Mouse (Mus musculus): ENCODE measurements around the gene Rbl1. TPM values are rescaled to one million over a fixed set of nuclear protein-coding genes. Genes with fewer than 3 reads are reported as not detected.

Rbl1 gene
- polyA plus RNA-seq, 1 experiment from 2014 or later: 15.6 TPM

GRCm38 (mm10) chr2:157190651-157191050 lies 13.7 kb downstream of the Rbl1 start:
- ATAC-seq (replicated peaks; ENCODE audit: low FRiP score, low read depth): no peak

GRCm38 (mm10) chr2:157187223-157187622 lies 17.1 kb downstream of the Rbl1 start:
- H3K9me3 ChIP-seq (replicated peaks; ENCODE audit: low read length): no peaks in the 10 kb centered on the region
- no peaks in the 10 kb centered on the region for H3K27me3 ChIP-seq (ENCODE audit: insufficient read depth, low read length)
- 88% methylated on average over 4 of the region's 4 CpGs for WGBS
- H3K36me3 ChIP-seq (ENCODE audit: insufficient read depth, low read length): peaks cover 37% of the 10 kb centered on the region
- ATAC-seq (replicated peaks; ENCODE audit: low FRiP score, low read depth) (no peak), DNase-seq (ENCODE audit: low spot score) (no peak)
- no peak overlapping the region for H3K27ac ChIP-seq
- no peak overlapping the region for H3K4me2 ChIP-seq (ENCODE audit: low read length)
- H3K9ac ChIP-seq (ENCODE audit: low read depth, low read length): no peak overlapping the region
- H3K4me3 ChIP-seq (replicated peaks; ENCODE audit: low read depth, low read length): no peak overlapping the region
- TF ChIP-seq CTCF (IDR thresholded peaks at IDR 0.05; ENCODE audit: low read depth): no peak
- no peaks in the 10 kb centered on the region for H3K4me1 ChIP-seq (replicated peaks; ENCODE audit: insufficient read depth, low read length)

More at GRCm38 (mm10) chr2:157190651-157191050, 13.7 kb downstream of the Rbl1 start:
- TF ChIP-seq CTCF (IDR thresholded peaks at IDR 0.05; ENCODE audit: low read depth): no peak
- H3K9ac ChIP-seq (ENCODE audit: low read depth, low read length): no peak overlapping the region
- H3K4me2 ChIP-seq (ENCODE audit: low read length): no peak overlapping the region
- H3K4me1 ChIP-seq (replicated peaks; ENCODE audit: insufficient read depth, low read length): no peaks in the 10 kb centered on the region
- H3K9me3 ChIP-seq (replicated peaks; ENCODE audit: low read length): no peaks in the 10 kb centered on the region
- WGBS: 100% methylated on average over 4 of the region's 4 CpGs
- peaks cover 55% of the 10 kb centered on the region for H3K36me3 ChIP-seq (ENCODE audit: insufficient read depth, low read length)
- no peak overlapping the region for H3K27ac ChIP-seq
- H3K4me3 ChIP-seq (replicated peaks; ENCODE audit: low read depth, low read length): no peak overlapping the region
- DNase-seq (ENCODE audit: low spot score): no peak
- no peaks in the 10 kb centered on the region for H3K27me3 ChIP-seq (ENCODE audit: insufficient read depth, low read length)

- H3K36me3 ChIP-seq (ENCODE audit: insufficient read depth, low read length): peaks cover 32% of the 10 kb centered on the region
- no peak overlapping the region for H3K4me3 ChIP-seq (replicated peaks; ENCODE audit: low read depth, low read length)
- WGBS: 42% methylated on average over 5 of the region's 5 CpGs
- no peak for ATAC-seq (replicated peaks; ENCODE audit: low FRiP score, low read depth)
- H3K4me2 ChIP-seq (ENCODE audit: low read length): no peak overlapping the region
- H3K4me1 ChIP-seq (replicated peaks; ENCODE audit: insufficient read depth, low read length): no peaks in the 10 kb centered on the region
- no peaks in the 10 kb centered on the region for H3K27me3 ChIP-seq (ENCODE audit: insufficient read depth, low read length)
- H3K27ac ChIP-seq: no peak overlapping the region
- H3K9me3 ChIP-seq (replicated peaks; ENCODE audit: low read length): no peaks in the 10 kb centered on the region
- H3K9ac ChIP-seq (ENCODE audit: low read depth, low read length): no peak overlapping the region
- TF ChIP-seq CTCF (IDR thresholded peaks at IDR 0.05; ENCODE audit: low read depth): no peak
- DNase-seq (ENCODE audit: low spot score): no peak
Observed at GRCm38 (mm10) chr2:157186504-157186903, 17.8 kb downstream of the Rbl1 start.

GRCm38 (mm10) chr2:157185022-157185660 lies 19.2 kb downstream of the Rbl1 start:
- no peaks in the 10 kb centered on the region for H3K9me3 ChIP-seq (replicated peaks; ENCODE audit: low read length)
- ATAC-seq (replicated peaks; ENCODE audit: low FRiP score, low read depth) (no peak), DNase-seq (ENCODE audit: low spot score) (no peak)
- no peaks in the 10 kb centered on the region for H3K4me1 ChIP-seq (replicated peaks; ENCODE audit: insufficient read depth, low read length)
- peaks cover 28% of the 10 kb centered on the region for H3K36me3 ChIP-seq (ENCODE audit: insufficient read depth, low read length)
- no peak for TF ChIP-seq CTCF (IDR thresholded peaks at IDR 0.05; ENCODE audit: low read depth)
- H3K27me3 ChIP-seq (ENCODE audit: insufficient read depth, low read length): no peaks in the 10 kb centered on the region
- no peak overlapping the region for H3K27ac ChIP-seq
- H3K9ac ChIP-seq (ENCODE audit: low read depth, low read length): no peak overlapping the region
- no peak overlapping the region for H3K4me3 ChIP-seq (replicated peaks; ENCODE audit: low read depth, low read length)
- no peak overlapping the region for H3K4me2 ChIP-seq (ENCODE audit: low read length)
- WGBS: 93% methylated on average over 13 of the region's 13 CpGs

- WGBS: 78% methylated on average over 6 of the region's 6 CpGs
- TF ChIP-seq CTCF (IDR thresholded peaks at IDR 0.05; ENCODE audit: low read depth): no peak
- no peak overlapping the region for H3K27ac ChIP-seq
- H3K9ac ChIP-seq (ENCODE audit: low read depth, low read length): no peak overlapping the region
- H3K4me3 ChIP-seq (replicated peaks; ENCODE audit: low read depth, low read length): no peak overlapping the region
- H3K9me3 ChIP-seq (replicated peaks; ENCODE audit: low read length): no peaks in the 10 kb centered on the region
- no peaks in the 10 kb centered on the region for H3K27me3 ChIP-seq (ENCODE audit: insufficient read depth, low read length)
- H3K4me1 ChIP-seq (replicated peaks; ENCODE audit: insufficient read depth, low read length): no peaks in the 10 kb centered on the region
- ATAC-seq (replicated peaks; ENCODE audit: low FRiP score, low read depth) (no peak), DNase-seq (ENCODE audit: low spot score) (no peak)
- no peak overlapping the region for H3K4me2 ChIP-seq (ENCODE audit: low read length)
- H3K36me3 ChIP-seq (ENCODE audit: insufficient read depth, low read length): peaks cover 24% of the 10 kb centered on the region
Observed at GRCm38 (mm10) chr2:157178167-157178566, 26.2 kb downstream of the Rbl1 start.

GRCm38 (mm10) chr2:157176248-157176647 lies 28.1 kb downstream of the Rbl1 start:
- no peak for DNase-seq (ENCODE audit: low spot score)
- no peaks in the 10 kb centered on the region for H3K27me3 ChIP-seq (ENCODE audit: insufficient read depth, low read length)
- H3K9me3 ChIP-seq (replicated peaks; ENCODE audit: low read length): no peaks in the 10 kb centered on the region
- H3K4me1 ChIP-seq (replicated peaks; ENCODE audit: insufficient read depth, low read length): no peaks in the 10 kb centered on the region
- no peak overlapping the region for H3K4me2 ChIP-seq (ENCODE audit: low read length)
- no peak overlapping the region for H3K4me3 ChIP-seq (replicated peaks; ENCODE audit: low read depth, low read length)
- peaks cover 29% of the 10 kb centered on the region for H3K36me3 ChIP-seq (ENCODE audit: insufficient read depth, low read length)
- WGBS: 97% methylated on average over 3 of the region's 3 CpGs
- no peak overlapping the region for H3K27ac ChIP-seq
- no peak overlapping the region for H3K9ac ChIP-seq (ENCODE audit: low read depth, low read length)
- ATAC-seq (replicated peaks; ENCODE audit: low FRiP score, low read depth): no peak
- no peak for TF ChIP-seq CTCF (IDR thresholded peaks at IDR 0.05; ENCODE audit: low read depth)

GRCm38 (mm10) chr2:157174416-157174815 lies 29.9 kb downstream of the Rbl1 start:
- no peaks in the 10 kb centered on the region for H3K27me3 ChIP-seq (ENCODE audit: insufficient read depth, low read length)
- no peaks in the 10 kb centered on the region for H3K4me1 ChIP-seq (replicated peaks; ENCODE audit: insufficient read depth, low read length)
- TF ChIP-seq CTCF (IDR thresholded peaks at IDR 0.05; ENCODE audit: low read depth): peak; percentile 43
- H3K9ac ChIP-seq (ENCODE audit: low read depth, low read length): no peak overlapping the region
- ATAC-seq (replicated peaks; ENCODE audit: low FRiP score, low read depth) (no peak), DNase-seq (ENCODE audit: low spot score) (peak; percentile 12)
- no peak overlapping the region for H3K27ac ChIP-seq
- H3K9me3 ChIP-seq (replicated peaks; ENCODE audit: low read length): no peaks in the 10 kb centered on the region
- WGBS: 59% methylated on average over 5 of the region's 5 CpGs
- no peak overlapping the region for H3K4me2 ChIP-seq (ENCODE audit: low read length)
- no peak overlapping the region for H3K4me3 ChIP-seq (replicated peaks; ENCODE audit: low read depth, low read length)
- H3K36me3 ChIP-seq (ENCODE audit: insufficient read depth, low read length): peaks cover 29% of the 10 kb centered on the region
